Mouse (Mus musculus) heart, adult 2 months (tissue): Measurements from ENCODE around the gene Scgb2b20. TPM values are rescaled to one million over a fixed set of nuclear protein-coding genes. Genes with fewer than 3 reads are reported as not detected.
"Not testable (repeated sequence)": the region's sequence is repeated elsewhere in the genome, so short reads cannot be mapped to it uniquely, and the experiment has no call there.

ENCODE experiments used
- DNase-seq, 2 experiments: peaks; one replicate each; pipeline ENCODE4 v3.0.0; 2021
- H3K27ac ChIP-seq: fragments of 200-600 bp; 2 replicates; pipeline ENCODE4 v1.8.1; 2022
- H3K27me3 ChIP-seq: fragments of 200-500 bp; 2 replicates; pipeline ENCODE4 v1.6.1; 2012; ENCODE audit warnings: mild to moderate bottlenecking, low read length, inconsistent platforms, mixed read lengths; ENCODE audit not compliant: control insufficient read depth, insufficient read depth
- H3K36me3 ChIP-seq: fragments of 200-500 bp; 2 replicates; pipeline ENCODE4 v1.6.1; 2012; ENCODE audit warnings: low read length, inconsistent platforms; ENCODE audit not compliant: control insufficient read depth, insufficient read depth
- H3K4me1 ChIP-seq: fragments of 200-500 bp; 2 replicates; pipeline ENCODE4 v1.6.1; 2011; ENCODE audit warnings: low read length; ENCODE audit not compliant: control insufficient read depth, insufficient read depth
- H3K4me3 ChIP-seq: fragments of 200-600 bp; 2 replicates; pipeline ENCODE4 v1.8.1; 2022
- H3K79me2 ChIP-seq: fragments of 200-500 bp; replicated peaks from 2 replicates; pipeline ENCODE4 v1.6.1; 2012; ENCODE audit warnings: mild to moderate bottlenecking, inconsistent platforms, low read length, moderate library complexity, mixed read lengths; ENCODE audit not compliant: control insufficient read depth, insufficient read depth
- H3K9ac ChIP-seq: fragments of 200-500 bp; 2 replicates; pipeline ENCODE4 v1.6.1; 2012; ENCODE audit warnings: low read depth, mild to moderate bottlenecking, control low read depth, inconsistent platforms, low read length, mixed read lengths
- CTCF ChIP-seq: fragments of 200-600 bp; IDR thresholded peaks from 2 replicates; pipeline ENCODE4 v1.8.1; 2022; ENCODE audit warnings: antibody characterized with exemption, mild to moderate bottlenecking, moderate library complexity
- EP300 ChIP-seq: fragments of 200-500 bp; IDR thresholded peaks from 2 replicates; pipeline ENCODE4 v1.6.1; 2011; ENCODE audit warnings: low read depth, low read length, control low read depth; ENCODE audit not compliant: insufficient read depth
- POLR2A ChIP-seq: fragments of 200-500 bp; IDR thresholded peaks from 2 replicates; pipeline ENCODE4 v1.6.1; 2011; ENCODE audit warnings: mild to moderate bottlenecking, low read depth, low read length, control low read depth; ENCODE audit not compliant: insufficient read depth
- WGBS: fragments of 180-500 bp; shearing (Covaris S2); methylation state at CpG from one replicate; pipeline ENCODE4 v1.1.7; 2018; 5-methylcytosine and 5-hydroxymethylcytosine counted together
- intact Hi-C: fragments of 180-260 bp; cut with DNase I; formaldehyde crosslinking; loops from one replicate; pipeline ENCODE4 v1.15.1; 2025
- long read RNA-seq: library from polyadenylated mRNA; stranded (forward); transcript quantifications from one replicate; pipeline ENCODE4 v2.0.0, GENCODE M21; 2021
- polyA plus RNA-seq: library from polyadenylated mRNA; depleted of rRNA; stranded (reverse); fragments of >200 nt; gene quantifications from 2 replicates; pipeline ENCODE4 v1.2.3, GENCODE M21; 2012; rRNA removed
- total RNA-seq, 2 experiments: library from RNA; stranded (reverse); gene quantifications; 2 replicates each; pipeline ENCODE4 v1.2.3; 2021

The Scgb2b20 gene
- not detected for total RNA-seq
- polyA plus RNA-seq, result not detected in 2 replicates
- long read RNA-seq, result 0 reads

- intact Hi-C loops, result not testable (repeated sequence)
These were observed at the start of gene Scgb2b20 for GRCm38 (mm10) chr7:33366222-33366621. Scgb2b20 (minus strand) TSS chr7:33366322.

GRCm38 (mm10) chr7:33409681-33410080 lies 43.6 kb upstream of the Scgb2b20 start:
- H3K4me3 ChIP-seq, H3K9ac ChIP-seq, H3K27me3 ChIP-seq, H3K27ac ChIP-seq, intact Hi-C loops, H3K4me1 ChIP-seq, H3K79me2 ChIP-seq, H3K36me3 ChIP-seq, DNase-seq: not testable (repeated sequence)
- 28% methylated on average over 1 of the region's 1 CpGs for WGBS

More at GRCm38 (mm10) chr7:33366222-33366621, at the start of gene Scgb2b20:
- H3K9ac ChIP-seq, H3K27ac ChIP-seq, H3K79me2 ChIP-seq, H3K27me3 ChIP-seq, DNase-seq, H3K4me3 ChIP-seq, H3K36me3 ChIP-seq, H3K4me1 ChIP-seq: not testable (repeated sequence)
- WGBS, result 70% methylated on average over 2 of the region's 2 CpGs

GRCm38 (mm10) chr7:33401650-33402049 lies 35.5 kb upstream of the Scgb2b20 start:
- intact Hi-C loops, result no loop called here
- H3K27ac ChIP-seq, result no peak overlapping the region
- H3K36me3 ChIP-seq, result no peaks in the 10 kb centered on the region
- WGBS, result 59% methylated on average over 1 of the region's 1 CpGs
- no peak overlapping the region for H3K4me3 ChIP-seq
- H3K79me2 ChIP-seq, result no peaks in the 10 kb centered on the region
- no peak for TF ChIP-seq CTCF
- no peak for TF ChIP-seq POLR2A
- TF ChIP-seq EP300, result no peak
- no peak overlapping the region for H3K9ac ChIP-seq
- DNase-seq, result no peak
- no peaks in the 10 kb centered on the region for H3K27me3 ChIP-seq
- H3K4me1 ChIP-seq, result no peaks in the 10 kb centered on the region

DNA sequence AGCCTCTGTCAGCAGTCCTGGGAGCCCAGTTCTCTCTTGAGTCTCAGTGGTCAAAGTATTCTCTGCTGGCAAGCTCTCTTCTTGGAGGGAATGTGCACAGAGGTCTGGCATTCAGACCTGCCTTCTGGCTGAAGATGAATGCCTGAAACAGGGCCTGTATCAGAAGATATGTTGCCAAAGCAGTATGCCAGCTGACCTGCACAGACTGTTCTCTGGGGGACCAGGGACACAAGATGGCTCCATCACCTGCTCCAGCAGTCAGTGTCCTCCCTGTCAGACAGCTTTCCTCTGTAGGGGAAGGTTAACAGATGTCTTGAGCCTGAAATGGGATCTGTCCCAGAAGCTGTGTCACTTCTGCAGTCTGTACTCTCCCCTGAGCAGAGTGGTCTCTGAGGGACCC lies 33.6 kb upstream of the Scgb2b20 start:
- intact Hi-C loops, H3K4me3 ChIP-seq, H3K27ac ChIP-seq, H3K36me3 ChIP-seq, H3K4me1 ChIP-seq, DNase-seq, H3K9ac ChIP-seq, H3K27me3 ChIP-seq, H3K79me2 ChIP-seq: not testable (repeated sequence)

GRCm38 (mm10) chr7:33372934-33373333 lies 6.8 kb upstream of the Scgb2b20 start, which contains the start of gene Scgb1b20:
Scgb1b20 (plus strand) TSS chr7:33373234.
- H3K27me3 ChIP-seq, H3K36me3 ChIP-seq, H3K27ac ChIP-seq, H3K4me3 ChIP-seq, H3K9ac ChIP-seq, H3K4me1 ChIP-seq, intact Hi-C loops, DNase-seq, H3K79me2 ChIP-seq: not testable (repeated sequence)
- 67% methylated on average over 4 of the region's 4 CpGs for WGBS

Other genes with a start within 250 kb of the Scgb2b20 start
- not detected for gene Scgb2b18, start 192.5 kb downstream of the Scgb2b20 start, total RNA-seq
- not detected in 2 replicates for gene Scgb2b18, start 192.5 kb downstream of the Scgb2b20 start, polyA plus RNA-seq
- gene Scgb1b18, start 180.8 kb downstream of the Scgb2b20 start, total RNA-seq, result not detected
- not detected in 2 replicates for gene Scgb1b18, start 180.8 kb downstream of the Scgb2b20 start, polyA plus RNA-seq
- gene Scgb2b19, start 86.0 kb downstream of the Scgb2b20 start, total RNA-seq, result not detected
- gene Scgb2b19, start 86.0 kb downstream of the Scgb2b20 start, polyA plus RNA-seq, result not detected in 2 replicates
- not detected for gene Scgb1b19, start 79.0 kb downstream of the Scgb2b20 start, total RNA-seq
- not detected in 2 replicates for gene Scgb1b19, start 79.0 kb downstream of the Scgb2b20 start, polyA plus RNA-seq
- not detected for gene Scgb1b20, start 6.9 kb upstream of the Scgb2b20 start, total RNA-seq
- not detected in 2 replicates for gene Scgb1b20, start 6.9 kb upstream of the Scgb2b20 start, polyA plus RNA-seq
- gene Scgb2b21, start 154.1 kb upstream of the Scgb2b20 start, total RNA-seq, result not detected
- not detected in 2 replicates for gene Scgb2b21, start 154.1 kb upstream of the Scgb2b20 start, polyA plus RNA-seq